Mouse (Mus musculus) midbrain, embryonic 15.5 days (tissue): ENCODE results near the gene Calm3. TPM values are rescaled to one million over a fixed set of nuclear protein-coding genes. Genes with fewer than 3 reads are reported as not detected.

ENCODE experiments used
- ATAC-seq: fragments of 200-750 bp; cut with Nextera tagmentation; replicated peaks from 2 replicates; pipeline ENCODE4 v1.8.0; 2017; ENCODE audit warnings: moderate TSS enrichment
- H3K27ac ChIP-seq: fragments of 300-500 bp; sonication (generic); 2 replicates; pipeline ENCODE4 v1.5.1; 2015; ENCODE audit warnings: mild to moderate bottlenecking, inconsistent platforms
- H3K27me3 ChIP-seq: fragments of 300-500 bp; sonication (generic); replicated peaks from 2 replicates; pipeline ENCODE4 v1.6.1; 2015; ENCODE audit warnings: inconsistent platforms
- H3K36me3 ChIP-seq: fragments of 300-500 bp; sonication (generic); replicated peaks from 2 replicates; pipeline ENCODE4 v1.6.1; 2015; ENCODE audit warnings: inconsistent platforms
- H3K4me1 ChIP-seq: fragments of 300-500 bp; sonication (generic); 2 replicates; pipeline ENCODE4 v1.6.1; 2015; ENCODE audit warnings: inconsistent platforms
- H3K4me2 ChIP-seq: fragments of 300-500 bp; sonication (generic); 2 replicates; pipeline ENCODE4 v1.6.1; 2015; ENCODE audit warnings: inconsistent platforms, mild to moderate bottlenecking, moderate library complexity
- H3K4me3 ChIP-seq: fragments of 300-500 bp; sonication (generic); 2 replicates; pipeline ENCODE4 v1.5.1; 2015; ENCODE audit warnings: mild to moderate bottlenecking, inconsistent platforms
- H3K9ac ChIP-seq: fragments of 300-500 bp; sonication (generic); 2 replicates; pipeline ENCODE4 v1.6.1; 2015; ENCODE audit warnings: mild to moderate bottlenecking, inconsistent platforms
- H3K9me3 ChIP-seq: fragments of 300-500 bp; sonication (generic); 2 replicates; pipeline ENCODE4 v1.6.1; 2016; ENCODE audit warnings: inconsistent platforms
- WGBS: fragments of 180-500 bp; shearing (Covaris S2); methylation state at CpG from one replicate; pipeline ENCODE4 v1.1.7; 2015; ENCODE audit warnings: mixed read lengths; 5-methylcytosine and 5-hydroxymethylcytosine counted together
- polyA plus RNA-seq: library from polyadenylated mRNA; unstranded; fragments of >200 nt; fragmentation: Nextera tagmentation; extraction: Ambion mirVana; gene quantifications from 2 replicates; pipeline ENCODE4 v1.2.1, GENCODE M21; 2015

Gene Calm3
- polyA plus RNA-seq, 1 experiment from 2014 or later, result 370 TPM

DNA sequence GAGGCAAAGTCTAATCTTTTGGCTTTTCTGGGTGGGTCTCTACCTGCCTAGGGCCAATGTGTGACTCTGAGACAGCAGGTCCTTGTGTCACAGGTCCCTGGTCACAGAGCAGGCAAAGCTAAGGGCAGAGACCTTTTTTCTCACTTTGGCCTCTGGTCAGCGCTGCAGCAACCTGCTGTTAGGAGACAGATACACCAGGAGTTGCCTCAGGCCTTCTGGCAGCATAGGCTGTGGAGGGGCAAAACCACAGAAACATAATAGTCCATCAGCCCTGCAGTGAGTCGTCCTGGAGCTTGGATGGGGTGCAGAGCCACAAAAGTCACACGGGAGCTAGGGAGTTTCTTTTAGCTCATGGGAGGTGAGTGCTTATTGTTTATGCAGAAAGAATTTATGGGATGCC lies 5.2 kb downstream of the Calm3 start:
- Histone ChIP-seq H3K4me1 (peaks cover 48% of the 10 kb centered on the region), H3K27ac (no peak overlapping the region), H3K9ac (no peak overlapping the region), H3K36me3 (peaks cover 36% of the 10 kb centered on the region), H3K27me3 (no peaks in the 10 kb centered on the region), H3K9me3 (no peaks in the 10 kb centered on the region), H3K4me2 (no peak overlapping the region), H3K4me3 (no peak overlapping the region)
- 80% methylated on average over 3 of the region's 3 CpGs for WGBS
- ATAC-seq, result no peak

DNA sequence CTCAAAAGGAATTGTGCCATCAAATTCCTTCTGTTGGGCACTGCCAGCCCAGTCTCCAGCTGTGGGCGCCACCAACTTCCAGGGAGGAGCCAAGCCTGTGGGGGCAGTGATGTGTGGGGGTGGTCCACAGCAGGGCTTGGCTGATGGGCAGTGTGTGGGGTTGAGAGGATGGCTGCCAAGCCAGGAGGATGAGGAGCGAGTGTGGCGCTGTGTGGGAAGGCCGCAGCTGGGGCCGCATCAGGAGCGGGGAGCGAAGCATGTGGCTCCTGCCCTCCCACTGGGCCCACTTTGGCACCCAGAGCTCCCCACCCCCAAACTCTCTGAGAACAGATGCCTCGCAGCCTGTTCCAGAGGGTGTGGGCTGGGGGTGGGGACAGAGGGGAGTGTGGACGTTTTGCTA lies 5.9 kb downstream of the Calm3 start:
- Histone ChIP-seq H3K27ac (no peak overlapping the region), H3K9ac (no peak overlapping the region), H3K4me1 (peaks cover 48% of the 10 kb centered on the region), H3K36me3 (peaks cover 36% of the 10 kb centered on the region), H3K27me3 (no peaks in the 10 kb centered on the region), H3K4me2 (no peak overlapping the region), H3K4me3 (no peak overlapping the region), H3K9me3 (no peaks in the 10 kb centered on the region)
- no peak for ATAC-seq
- 77% methylated on average over 9 of the region's 9 CpGs for WGBS

DNA sequence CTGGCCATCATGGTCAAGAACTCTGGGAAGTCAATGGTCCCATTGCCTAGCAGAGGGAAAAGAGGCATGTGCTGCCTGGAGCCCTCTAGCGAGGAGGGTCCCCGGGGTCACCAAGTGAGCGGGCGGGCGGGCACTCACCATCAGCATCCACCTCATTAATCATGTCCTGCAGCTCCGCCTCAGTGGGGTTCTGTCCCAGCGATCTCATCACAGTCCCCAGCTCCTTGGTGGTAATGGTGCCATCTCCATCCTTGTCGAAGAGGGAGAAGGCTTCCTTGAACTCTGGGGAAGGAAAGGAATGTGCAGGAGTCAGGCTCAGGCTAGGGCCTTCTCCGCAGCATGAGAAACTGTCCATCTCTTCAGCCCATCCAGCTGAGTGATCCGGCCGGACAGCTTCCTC lies 6.5 kb downstream of the Calm3 start:
- Histone ChIP-seq H3K27ac (no peak overlapping the region), H3K4me3 (no peak overlapping the region), H3K36me3 (peaks cover 36% of the 10 kb centered on the region), H3K9me3 (no peaks in the 10 kb centered on the region), H3K4me1 (peaks cover 45% of the 10 kb centered on the region), H3K9ac (no peak overlapping the region), H3K27me3 (no peaks in the 10 kb centered on the region), H3K4me2 (no peak overlapping the region)
- no peak for ATAC-seq
- 80% methylated on average over 11 of the region's 11 CpGs for WGBS

DNA sequence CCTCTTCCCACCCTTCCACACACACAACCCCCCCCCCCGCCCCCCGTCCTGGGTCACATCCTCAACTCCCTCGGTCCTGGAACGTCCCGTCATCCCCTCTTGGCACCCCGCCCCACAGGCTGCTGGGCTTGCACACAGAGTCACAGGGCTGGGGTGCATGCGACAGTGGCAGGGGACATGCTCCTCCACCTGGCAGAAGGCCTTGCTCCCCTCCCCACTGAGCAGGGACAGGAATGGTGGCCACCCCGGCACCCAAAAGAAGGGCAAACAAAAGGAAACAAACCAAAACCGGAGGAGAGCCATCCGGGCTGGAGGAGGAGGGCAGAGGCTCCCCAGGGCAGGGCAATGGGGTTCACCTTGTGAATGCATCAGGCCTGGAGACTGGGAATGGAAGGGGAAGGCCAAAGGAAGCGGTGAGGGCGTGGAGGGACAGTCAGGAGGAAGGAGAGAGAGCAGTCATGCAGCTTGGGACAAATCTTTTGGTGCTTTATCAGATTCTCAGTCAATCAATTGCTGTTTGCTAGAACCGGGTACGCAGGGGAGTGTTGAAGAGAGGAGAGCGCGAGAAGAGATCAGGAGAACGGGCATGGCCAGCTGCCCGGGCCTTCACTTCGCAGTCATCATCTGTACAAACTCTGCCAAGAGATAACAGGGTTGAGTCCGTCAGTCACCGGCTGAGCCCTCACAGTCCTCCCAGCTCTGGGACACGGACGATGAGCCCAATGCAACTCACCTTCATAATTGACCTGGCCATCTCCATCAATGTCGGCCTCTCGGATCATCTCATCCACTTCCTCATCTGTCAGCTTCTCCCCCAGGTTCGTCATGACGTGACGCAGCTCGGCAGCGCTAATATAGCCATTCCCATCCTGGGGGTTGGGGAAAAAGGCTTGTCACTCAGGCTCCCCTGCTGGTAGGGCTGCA lies 7.3 kb downstream of the Calm3 start:
- no peak overlapping the region for H3K27ac ChIP-seq
- H3K9ac ChIP-seq, result no peak overlapping the region
- no peak overlapping the region for H3K4me3 ChIP-seq
- H3K27me3 ChIP-seq, result no peaks in the 10 kb centered on the region
- 81% methylated on average over 30 of the region's 30 CpGs for WGBS
- H3K36me3 ChIP-seq, result peaks cover 36% of the 10 kb centered on the region
- ATAC-seq, result no peak
- no peaks in the 10 kb centered on the region for H3K9me3 ChIP-seq
- H3K4me1 ChIP-seq, result peaks cover 36% of the 10 kb centered on the region
- no peak overlapping the region for H3K4me2 ChIP-seq

DNA sequence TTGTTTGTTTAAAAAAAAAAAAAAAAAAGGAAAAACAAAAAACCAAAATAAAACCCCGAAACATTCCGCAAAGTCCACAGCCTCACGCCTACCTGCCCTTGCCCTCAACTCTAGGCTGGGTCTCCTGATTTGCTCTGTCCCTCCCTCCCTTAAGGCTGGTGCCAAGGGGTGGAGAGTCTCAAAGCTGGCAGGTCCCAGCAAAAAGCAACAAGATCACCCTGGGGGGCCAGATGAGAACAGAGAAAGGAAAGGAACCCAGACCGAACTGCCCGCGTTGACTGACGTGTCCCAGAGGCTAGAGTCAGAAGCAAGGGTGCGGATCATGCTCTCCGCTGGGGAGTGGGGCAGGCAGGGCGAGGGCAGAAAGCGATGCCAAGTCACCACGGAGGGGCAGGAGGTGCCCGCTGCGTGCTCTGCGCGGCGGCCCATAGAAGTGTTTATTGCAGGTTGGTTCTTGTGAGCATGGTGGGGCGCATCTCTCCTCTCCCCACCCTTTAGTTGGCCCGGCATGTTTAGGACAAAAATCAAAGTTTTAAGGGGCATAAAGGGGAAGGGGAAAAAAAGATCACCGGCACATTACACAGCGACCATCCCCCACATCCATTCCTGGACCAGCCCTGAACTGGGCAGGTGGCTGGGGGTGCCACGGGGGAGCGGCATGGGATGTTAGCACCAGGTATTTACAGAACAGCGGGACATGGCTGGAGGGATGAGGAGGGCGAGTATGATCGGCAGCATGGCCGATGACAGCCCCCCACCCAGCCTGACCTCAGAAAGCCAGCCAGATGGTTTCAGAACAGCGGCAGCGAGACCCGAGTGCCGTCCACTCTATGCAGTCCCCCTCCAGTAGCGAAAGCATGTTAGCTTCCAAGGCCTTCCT lies 8.2 kb downstream of the Calm3 start:
- Histone ChIP-seq H3K4me3 (no peak overlapping the region), H3K36me3 (peaks cover 36% of the 10 kb centered on the region), H3K4me2 (no peak overlapping the region), H3K9ac (no peak overlapping the region), H3K9me3 (no peaks in the 10 kb centered on the region), H3K4me1 (peaks cover 27% of the 10 kb centered on the region), H3K27ac (no peak overlapping the region), H3K27me3 (no peaks in the 10 kb centered on the region)
- WGBS, result 91% methylated on average over 32 of the region's 32 CpGs
- no peak for ATAC-seq

DNA sequence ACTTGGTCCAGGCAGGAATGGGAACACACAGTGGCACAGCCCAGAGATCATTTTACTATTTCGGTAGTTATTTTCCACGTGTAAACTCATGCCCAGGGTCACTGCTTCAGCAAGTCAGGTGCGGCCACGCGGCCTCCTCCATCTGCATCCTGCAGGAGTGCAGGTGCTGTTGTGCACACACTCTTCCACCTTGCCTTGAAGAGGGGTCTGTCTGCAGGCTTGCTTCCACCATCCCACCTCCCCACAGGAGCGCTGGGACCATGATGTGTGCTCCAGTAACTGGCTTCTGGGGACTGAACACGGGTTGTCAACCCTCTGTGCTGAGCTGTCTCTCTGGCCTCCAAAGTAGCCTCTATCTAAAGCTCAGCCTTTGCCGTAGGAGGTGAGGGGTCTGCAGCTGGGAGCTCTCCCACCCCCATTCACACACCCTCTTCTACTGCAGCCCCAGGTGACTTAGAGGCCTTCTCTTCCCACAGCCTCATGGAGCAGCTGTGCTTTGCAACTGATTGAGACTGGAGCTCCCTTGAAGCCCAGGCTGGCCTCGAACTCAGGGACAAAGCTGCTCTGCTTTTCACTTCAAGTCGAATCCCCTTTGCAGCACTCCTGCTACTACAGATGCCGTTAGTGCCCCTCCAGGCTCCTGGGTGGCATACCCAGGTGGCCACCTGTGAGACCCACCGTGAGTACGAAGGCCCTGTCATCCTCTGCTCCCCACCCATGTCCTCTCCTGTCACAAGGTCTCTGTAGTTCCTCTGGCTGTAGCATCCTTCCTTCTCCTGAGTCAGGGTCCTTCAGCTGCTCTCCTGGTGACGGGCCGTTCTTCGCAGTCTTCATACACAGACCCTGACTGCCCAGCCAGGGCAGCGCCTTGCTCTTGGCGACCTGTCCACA lies 9.2 kb downstream of the Calm3 start:
- Histone ChIP-seq H3K4me1 (peaks cover 17% of the 10 kb centered on the region), H3K9ac (no peak overlapping the region), H3K4me2 (no peak overlapping the region), H3K27ac (peak overlapping the region; percentile 18; the same call in 1 of the 2 replicates), H3K9me3 (no peaks in the 10 kb centered on the region), H3K36me3 (peaks cover 36% of the 10 kb centered on the region), H3K27me3 (no peaks in the 10 kb centered on the region), H3K4me3 (no peak overlapping the region)
- ATAC-seq, result no peak; the same call in 1 of the 2 replicates
- WGBS, result 85% methylated on average over 18 of the region's 18 CpGs

DNA sequence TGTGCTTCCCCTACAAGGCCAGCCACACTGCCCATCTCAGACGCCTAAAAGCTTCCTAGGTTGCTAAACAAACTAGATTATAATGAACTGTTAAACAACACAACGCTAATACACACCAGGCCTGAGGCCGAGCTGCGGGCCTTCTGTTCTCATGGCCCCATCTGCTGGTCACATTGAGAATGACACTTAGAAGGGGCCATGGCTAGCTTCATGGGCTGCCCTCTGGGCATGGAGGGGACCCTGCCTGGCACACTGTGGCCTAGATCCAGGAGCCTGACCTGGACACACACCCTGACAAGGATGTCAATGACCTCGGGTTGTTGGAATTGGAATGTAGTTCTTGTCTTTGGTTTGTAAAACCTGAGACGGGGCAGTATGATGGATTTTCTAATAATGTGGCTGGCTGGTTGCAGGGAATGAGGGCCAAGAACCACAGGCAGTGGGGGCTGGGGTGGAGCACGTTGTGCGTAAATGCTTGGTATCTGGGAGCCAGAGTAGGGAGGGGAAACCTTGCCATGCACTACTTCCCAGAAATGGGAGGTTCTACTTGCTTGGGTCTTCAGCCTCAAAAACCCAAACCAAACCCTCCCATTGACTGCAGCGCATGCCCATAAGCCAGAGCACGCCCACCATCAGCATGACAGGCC lies 10.0 kb downstream of the Calm3 start:
- peak overlapping the region; percentile 18; the same call in 1 of the 2 replicates for H3K27ac ChIP-seq
- H3K9ac ChIP-seq, result no peak overlapping the region
- WGBS, result 38% methylated on average over 10 of the region's 10 CpGs
- no peak overlapping the region for H3K4me2 ChIP-seq
- H3K4me1 ChIP-seq, result peaks cover 9% of the 10 kb centered on the region
- no peaks in the 10 kb centered on the region for H3K9me3 ChIP-seq
- peak; percentile 33 for ATAC-seq
- no peak overlapping the region for H3K4me3 ChIP-seq
- peaks cover 36% of the 10 kb centered on the region for H3K36me3 ChIP-seq
- no peaks in the 10 kb centered on the region for H3K27me3 ChIP-seq

DNA sequence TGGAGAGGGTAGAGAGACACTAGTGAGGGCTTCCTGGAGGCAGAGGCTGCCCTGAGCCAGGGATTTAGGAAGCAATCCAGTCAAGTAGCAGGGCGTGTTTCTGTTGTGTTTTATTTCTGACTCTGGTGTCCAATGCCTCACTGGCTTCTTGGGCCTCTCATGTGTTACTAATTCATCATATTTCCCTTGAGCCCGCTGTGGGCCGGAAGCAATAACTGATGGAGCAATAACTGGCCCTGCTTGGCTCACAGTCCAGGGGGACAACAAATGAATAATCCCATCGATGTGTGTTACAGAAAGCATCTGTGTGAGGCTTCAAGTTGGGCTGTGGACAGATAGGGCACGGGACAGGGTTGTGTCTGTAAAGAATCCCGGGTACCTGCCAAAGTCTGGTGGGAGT lies 11.6 kb downstream of the Calm3 start:
- H3K9me3 ChIP-seq, result no peaks in the 10 kb centered on the region
- no peaks in the 10 kb centered on the region for H3K4me1 ChIP-seq
- 70% methylated on average over 6 of the region's 6 CpGs for WGBS
- no peak for ATAC-seq
- H3K4me3 ChIP-seq, result no peak overlapping the region
- no peaks in the 10 kb centered on the region for H3K27me3 ChIP-seq
- H3K36me3 ChIP-seq, result peaks cover 26% of the 10 kb centered on the region; the same call in 1 of the 2 replicates
- no peak overlapping the region for H3K4me2 ChIP-seq
- H3K9ac ChIP-seq, result no peak overlapping the region
- no peak overlapping the region for H3K27ac ChIP-seq

DNA sequence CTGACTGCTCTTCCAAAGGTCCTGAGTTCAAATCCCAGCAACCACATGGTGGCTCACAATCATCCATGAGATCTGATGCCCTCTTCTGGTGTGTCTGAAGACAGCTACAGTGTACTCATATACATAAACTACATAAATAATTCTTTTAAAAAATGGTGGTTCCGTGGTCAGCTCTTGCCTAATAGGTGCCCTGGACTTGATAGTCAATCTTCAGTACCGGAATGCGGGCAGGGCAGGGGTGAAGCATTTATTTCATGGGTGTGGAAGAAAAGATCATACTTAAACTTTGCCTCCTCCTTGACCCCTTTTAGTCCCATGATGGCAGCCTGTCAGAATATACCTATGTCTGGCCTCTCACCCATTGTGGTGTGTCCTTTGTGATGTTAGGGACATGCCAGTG lies 12.0 kb downstream of the Calm3 start:
- H3K27me3 ChIP-seq, result no peaks in the 10 kb centered on the region
- no peaks in the 10 kb centered on the region for H3K9me3 ChIP-seq
- H3K27ac ChIP-seq, result no peak overlapping the region
- H3K36me3 ChIP-seq, result peaks cover 22% of the 10 kb centered on the region; the same call in 1 of the 2 replicates
- H3K4me3 ChIP-seq, result no peak overlapping the region
- no peak overlapping the region for H3K9ac ChIP-seq
- no peak overlapping the region for H3K4me2 ChIP-seq
- no peak for ATAC-seq
- no peaks in the 10 kb centered on the region for H3K4me1 ChIP-seq
- WGBS, result 95% methylated on average over 3 of the region's 3 CpGs

DNA sequence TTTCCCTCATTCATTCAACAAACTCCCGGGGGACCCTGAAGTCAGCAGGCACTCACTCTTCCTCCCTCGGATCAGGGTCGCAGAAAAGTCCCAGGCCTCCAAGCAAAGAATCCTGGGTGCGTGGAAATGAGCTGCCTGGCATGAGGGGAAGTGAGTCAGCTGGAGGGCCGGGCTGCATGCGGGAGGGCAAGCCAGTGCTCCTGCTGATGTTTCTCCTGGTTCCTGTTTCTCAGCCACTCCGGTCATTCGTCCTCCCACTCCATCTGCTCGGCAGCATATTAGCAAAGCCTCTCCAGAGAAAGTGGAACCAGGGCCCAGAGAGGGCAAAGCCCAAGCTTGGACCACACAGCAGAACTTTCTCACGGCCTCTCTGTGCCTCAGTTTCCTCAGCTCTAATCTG lies 14.0 kb downstream of the Calm3 start:
- no peak overlapping the region for H3K4me3 ChIP-seq
- H3K9ac ChIP-seq, result no peak overlapping the region
- no peak overlapping the region for H3K4me2 ChIP-seq
- 55% methylated on average over 10 of the region's 10 CpGs for WGBS
- H3K4me1 ChIP-seq, result peaks cover 4% of the 10 kb centered on the region; the same call in 1 of the 2 replicates
- H3K27ac ChIP-seq, result no peak overlapping the region
- H3K27me3 ChIP-seq, result no peaks in the 10 kb centered on the region
- peaks cover 7% of the 10 kb centered on the region; the same call in 1 of the 2 replicates for H3K36me3 ChIP-seq
- ATAC-seq, result no peak
- H3K9me3 ChIP-seq, result no peaks in the 10 kb centered on the region

DNA sequence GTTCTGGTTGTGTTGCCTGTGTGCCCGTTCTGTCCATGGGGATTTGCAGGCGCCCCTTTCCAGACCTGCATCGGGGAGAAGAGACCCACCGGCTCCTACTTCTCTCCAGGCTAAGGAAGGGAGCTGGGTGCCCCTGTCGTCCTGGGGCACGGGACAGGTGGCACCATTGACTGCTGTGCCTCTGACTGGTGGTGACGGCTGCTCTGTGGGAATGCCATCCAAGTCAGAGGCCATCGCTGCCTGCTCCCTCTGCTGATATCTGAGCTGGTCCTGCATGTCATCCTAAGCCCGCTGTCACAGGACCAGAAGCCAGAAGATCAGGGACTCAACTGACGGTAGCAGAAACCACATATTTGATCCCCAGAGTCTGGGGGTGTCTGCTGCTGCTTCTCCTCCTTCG lies 15.1 kb downstream of the Calm3 start:
- Histone ChIP-seq H3K27ac (no peak overlapping the region), H3K9ac (no peak overlapping the region), H3K9me3 (no peaks in the 10 kb centered on the region), H3K36me3 (no peaks in the 10 kb centered on the region), H3K27me3 (no peaks in the 10 kb centered on the region), H3K4me2 (no peak overlapping the region), H3K4me3 (no peak overlapping the region), H3K4me1 (peaks cover 4% of the 10 kb centered on the region; the same call in 1 of the 2 replicates)
- ATAC-seq, result no peak
- 66% methylated on average over 11 of the region's 11 CpGs for WGBS
